Mouse (Mus musculus) ES-Bruce4 (cell line): ENCODE data around the gene Zscan2. TPM values are rescaled to one million over a fixed set of nuclear protein-coding genes. Genes with fewer than 3 reads are reported as not detected.

Experiments used
- H3K27ac ChIP-seq: 2 replicates; pipeline ENCODE4 v1.5.1; 2012; ENCODE audit warnings: low read length, inconsistent platforms; ENCODE audit not compliant: insufficient read depth
- H3K27me3 ChIP-seq: 2 replicates; pipeline ENCODE4 v1.6.1; 2012; ENCODE audit warnings: mild to moderate bottlenecking, low read length, inconsistent platforms; ENCODE audit not compliant: control insufficient read depth, poor library complexity, insufficient read depth, severe bottlenecking
- H3K36me3 ChIP-seq: 2 replicates; pipeline ENCODE4 v1.6.1; 2012; ENCODE audit warnings: inconsistent platforms, mild to moderate bottlenecking, low read length, moderate library complexity; ENCODE audit not compliant: control insufficient read depth, poor library complexity, insufficient read depth, severe bottlenecking
- H3K4me1 ChIP-seq: one replicate; pipeline ENCODE4 v1.8.1; 2011; ENCODE audit warnings: low read length; ENCODE audit not compliant: control insufficient read depth, insufficient read depth
- H3K4me3 ChIP-seq: 2 replicates; pipeline ENCODE4 v1.5.1; 2011; ENCODE audit warnings: low read depth, mild to moderate bottlenecking, low read length
- H3K9ac ChIP-seq: 2 replicates; pipeline ENCODE4 v1.6.1; 2012; ENCODE audit warnings: low read depth, mild to moderate bottlenecking, inconsistent platforms; ENCODE audit not compliant: poor library complexity, severe bottlenecking
- H3K9me3 ChIP-seq: replicated peaks from 2 replicates; pipeline ENCODE4 v1.6.1; 2012; ENCODE audit warnings: mild to moderate bottlenecking, low read length, inconsistent platforms; ENCODE audit not compliant: control insufficient read depth, poor library complexity, insufficient read depth, severe bottlenecking
- CTCF ChIP-seq: IDR thresholded peaks from one replicate; pipeline ENCODE4 v1.8.1; 2011; ENCODE audit warnings: low read depth, low read length
- EP300 ChIP-seq: IDR thresholded peaks from 2 replicates; pipeline ENCODE4 v1.6.1; 2011; ENCODE audit warnings: low read depth, low read length; ENCODE audit not compliant: insufficient read depth
- POLR2A ChIP-seq: IDR thresholded peaks from one replicate; pipeline ENCODE4 v1.8.1; 2011; ENCODE audit warnings: low read length; ENCODE audit not compliant: insufficient read depth
- polyA plus RNA-seq: library from polyadenylated mRNA; stranded (reverse); fragments of >200 nt; gene quantifications from 2 replicates; pipeline ENCODE4 v1.2.4, GENCODE M21; 2011; ENCODE audit warnings: low read depth; ENCODE audit not compliant: missing spikeins, insufficient read depth, insufficient read length

Gene Zscan2
- polyA plus RNA-seq, 1 experiment: 4.9 TPM

- no peaks in the 10 kb centered on the region for H3K9me3 ChIP-seq
- H3K9ac ChIP-seq: no peak overlapping the region
- H3K4me1 ChIP-seq: peaks cover 2% of the 10 kb centered on the region
- H3K36me3 ChIP-seq: peaks cover 48% of the 10 kb centered on the region
- H3K4me3 ChIP-seq: no peak overlapping the region
- no peak overlapping the region for H3K27ac ChIP-seq
- TF ChIP-seq POLR2A: no peak
- TF ChIP-seq EP300: no peak
- no peak for TF ChIP-seq CTCF
- H3K27me3 ChIP-seq: no peaks in the 10 kb centered on the region
Measured at GRCm38 (mm10) chr7:80893753-80894129, 33.0 kb downstream of the Zscan2 start.

GRCm38 (mm10) chr7:80894196-80894595 lies 33.5 kb downstream of the Zscan2 start:
- H3K4me1 ChIP-seq: peaks cover 2% of the 10 kb centered on the region

GRCm38 (mm10) chr7:80894815-80895519 lies 34.2 kb downstream of the Zscan2 start:
- Histone ChIP-seq H3K4me1 (no peaks in the 10 kb centered on the region), H3K27me3 (no peaks in the 10 kb centered on the region), H3K9ac (no peak overlapping the region), H3K36me3 (peaks cover 51% of the 10 kb centered on the region), H3K27ac (no peak overlapping the region), H3K9me3 (no peaks in the 10 kb centered on the region), H3K4me3 (no peak overlapping the region)
- TF ChIP-seq POLR2A (no peak), EP300 (no peak), CTCF (no peak)

More at GRCm38 (mm10) chr7:80894196-80894595, 33.5 kb downstream of the Zscan2 start:
- TF ChIP-seq CTCF (no peak), EP300 (no peak), POLR2A (no peak)
- H3K27ac ChIP-seq: no peak overlapping the region
- H3K4me3 ChIP-seq: no peak overlapping the region
- no peaks in the 10 kb centered on the region for H3K9me3 ChIP-seq
- H3K9ac ChIP-seq: no peak overlapping the region
- H3K36me3 ChIP-seq: peaks cover 51% of the 10 kb centered on the region
- H3K27me3 ChIP-seq: no peaks in the 10 kb centered on the region

- H3K36me3 ChIP-seq: peaks cover 37% of the 10 kb centered on the region
- TF ChIP-seq POLR2A (no peak), CTCF (no peak), EP300 (no peak)
- H3K9me3 ChIP-seq: no peaks in the 10 kb centered on the region
- no peaks in the 10 kb centered on the region for H3K4me1 ChIP-seq
- no peak overlapping the region for H3K27ac ChIP-seq
- H3K27me3 ChIP-seq: no peaks in the 10 kb centered on the region
- no peak overlapping the region for H3K9ac ChIP-seq
- no peak overlapping the region for H3K4me3 ChIP-seq
Measured at GRCm38 (mm10) chr7:80897134-80897533, 36.4 kb downstream of the Zscan2 start.

- Histone ChIP-seq H3K9ac (no peak overlapping the region), H3K9me3 (no peaks in the 10 kb centered on the region), H3K36me3 (peaks cover 33% of the 10 kb centered on the region), H3K27ac (no peak overlapping the region), H3K27me3 (no peaks in the 10 kb centered on the region), H3K4me3 (no peak overlapping the region), H3K4me1 (no peaks in the 10 kb centered on the region)
- TF ChIP-seq EP300 (no peak), CTCF (no peak), POLR2A (no peak)
Measured at GRCm38 (mm10) chr7:80897721-80898120, 37.0 kb downstream of the Zscan2 start.

GRCm38 (mm10) chr7:80900944-80901501 lies 40.3 kb downstream of the Zscan2 start, which contains the start of gene Wdr73:
Gene Wdr73, minus strand, starts transcription at chr7:80901269.
- Histone ChIP-seq H3K36me3 (peaks cover 14% of the 10 kb centered on the region), H3K27me3 (no peaks in the 10 kb centered on the region), H3K9ac (peak within 1 kb of the TSS; percentile 84), H3K27ac (no peak within 1 kb of the TSS), H3K4me3 (peak within 1 kb of the TSS; percentile 94), H3K9me3 (no peaks in the 10 kb centered on the region), H3K4me1 (no peaks in the 10 kb centered on the region)
- TF ChIP-seq CTCF (no peak), EP300 (no peak), POLR2A (peak; percentile 84)
